Mouse (Mus musculus): ENCODE measurements around the gene Muc4. TPM values are rescaled to one million over a fixed set of nuclear protein-coding genes. Genes with fewer than 3 reads are reported as not detected.

Muc4 gene
- total RNA-seq, 2 experiments from 2014 or later = 0.10 to 0.17 TPM

- intact Hi-C loops (cut with DNase I) = no loop called here
- DNase-seq = no peak
Observed at GRCm38 (mm10) chr16:32826521-32826920, 90.8 kb downstream of the Muc4 start.

- DNase-seq = no peak
- intact Hi-C loops (cut with DNase I) = no loop called here
Observed at GRCm38 (mm10) chr16:32829104-32829503, 93.4 kb downstream of the Muc4 start.

GRCm38 (mm10) chr16:32831501-32831900, 95.8 kb downstream of the Muc4 start:
- no peak for DNase-seq
- intact Hi-C loops (cut with DNase I) = no loop called here

Other genes starting within 250 kb of the Muc4 start
- 1 to 10 TPM; 3.4 to 4.2 TPM for gene Slc51a, start 248.0 kb upstream of the Muc4 start, total RNA-seq (2021)
- gene Zdhhc19, start 239.6 kb upstream of the Muc4 start, total RNA-seq (2021) = not detected
- gene Tfrc, start 127.0 kb upstream of the Muc4 start, total RNA-seq (2021) = 100 to 1,000 TPM; 180 to 317 TPM
- 10 to 100 TPM; 39.0 to 41.3 TPM for gene Tnk2, start 92.0 kb upstream of the Muc4 start, total RNA-seq (2021)
- under 1 TPM in 1 of 2 experiments, not detected in 1; 0.12 TPM for gene Muc20, start 61.5 kb downstream of the Muc4 start, total RNA-seq (2021)
- gene Smbd1, start 74.6 kb downstream of the Muc4 start, total RNA-seq (2021) = not detected
- gene Fyttd1, start 141.6 kb downstream of the Muc4 start, total RNA-seq (2021) = 100 to 1,000 TPM; 115 to 125 TPM
- 10 to 100 TPM; 30.4 to 40.8 TPM for gene Rubcn, start 141.9 kb downstream of the Muc4 start, total RNA-seq (2021)
- gene Lrch3, start 178.2 kb downstream of the Muc4 start, total RNA-seq (2021) = 10 to 100 TPM; 32.5 to 32.6 TPM

Measured in heart, postnatal 10 days (tissue).